Mouse (Mus musculus) spleen, adult 12 weeks (tissue): ENCODE measurements around the gene Ttll4.

ENCODE experiments used
- DNase-seq: peaks from one replicate; pipeline ENCODE4 v3.0.0; 2022; ENCODE audit warnings: low spot score

The Ttll4 gene

DNA sequence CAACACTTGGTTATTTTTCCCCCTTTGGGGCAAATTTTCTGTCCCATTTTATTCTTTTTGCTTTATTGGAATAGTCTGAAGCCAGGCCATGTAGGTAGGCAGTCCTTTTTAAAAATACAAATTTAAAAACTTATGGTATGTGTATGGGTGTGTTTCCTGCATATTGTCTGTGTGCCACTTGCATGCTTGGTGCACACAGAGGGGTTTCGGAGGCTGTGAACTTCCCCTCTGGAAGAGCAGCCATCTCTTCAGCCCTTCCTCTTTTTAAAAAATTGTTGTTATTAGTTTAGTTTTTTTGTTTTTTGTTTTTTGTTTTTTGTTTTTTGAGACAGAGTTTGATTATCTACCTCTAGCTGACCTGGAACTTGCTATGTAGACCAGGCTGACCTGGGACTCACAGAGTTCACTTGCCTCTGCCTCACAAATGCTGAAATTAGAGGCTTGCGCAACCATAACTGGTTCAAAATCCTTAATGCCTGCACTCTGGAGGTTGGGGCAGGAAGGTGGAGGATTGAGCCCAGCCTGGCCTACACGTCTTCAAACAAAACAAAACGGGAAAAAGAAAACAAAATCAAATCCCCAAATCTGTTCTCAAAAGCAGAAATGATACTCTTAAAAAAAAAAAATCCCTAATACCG lies 51.0 kb downstream of the Ttll4 start:
- DNase-seq, result no peak

GRCm38 (mm10) chr1:74713099-74713858 lies 51.7 kb downstream of the Ttll4 start, which contains the start of gene Cyp27a1:
Gene Cyp27a1, plus strand, starts transcription at chr1:74713574.
- DNase-seq, result no peak

- DNase-seq, result no peak
These were observed 52.5 kb downstream of the Ttll4 start for GRCm38 (mm10) chr1:74713859-74714730.

DNA sequence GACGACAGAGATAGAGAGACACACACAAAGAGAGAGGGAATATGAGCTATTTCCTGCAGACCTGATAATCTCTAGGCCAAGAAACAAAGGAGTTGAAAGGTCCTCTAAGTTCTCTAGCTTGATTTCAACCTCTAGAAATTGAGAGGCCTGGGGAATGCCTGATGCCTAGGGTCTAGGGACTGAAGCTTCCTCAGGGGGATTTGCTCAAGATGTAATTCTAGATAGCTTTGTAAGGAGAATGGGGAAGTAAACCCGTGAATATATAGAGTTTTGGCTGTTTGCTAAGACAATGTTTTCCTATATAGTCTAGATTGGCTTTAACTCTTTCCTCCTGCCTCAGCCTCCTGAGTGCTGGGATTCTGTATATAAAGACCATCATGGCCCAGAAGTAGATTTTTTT lies 53.4 kb downstream of the Ttll4 start:
- no peak for DNase-seq

DNA sequence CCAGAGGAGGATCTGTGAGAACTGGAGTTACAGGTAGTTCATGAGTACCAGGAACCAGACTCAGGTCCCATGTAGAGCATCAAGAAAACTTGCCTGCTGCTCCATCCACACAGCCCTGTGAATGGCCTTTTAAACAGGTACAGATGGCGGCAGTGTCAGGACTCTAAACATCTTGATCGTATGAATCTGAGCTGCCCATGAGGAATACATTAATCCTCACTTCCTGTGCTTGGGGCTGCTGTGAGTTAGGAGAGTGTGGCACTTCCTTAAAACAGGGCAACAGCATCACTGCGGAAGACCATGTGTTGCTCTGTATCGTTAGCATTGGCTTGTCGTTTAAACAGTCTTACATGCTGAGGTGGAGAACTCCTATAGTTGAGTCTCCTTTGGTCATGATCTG lies 53.9 kb downstream of the Ttll4 start:
- DNase-seq, result no peak

DNA sequence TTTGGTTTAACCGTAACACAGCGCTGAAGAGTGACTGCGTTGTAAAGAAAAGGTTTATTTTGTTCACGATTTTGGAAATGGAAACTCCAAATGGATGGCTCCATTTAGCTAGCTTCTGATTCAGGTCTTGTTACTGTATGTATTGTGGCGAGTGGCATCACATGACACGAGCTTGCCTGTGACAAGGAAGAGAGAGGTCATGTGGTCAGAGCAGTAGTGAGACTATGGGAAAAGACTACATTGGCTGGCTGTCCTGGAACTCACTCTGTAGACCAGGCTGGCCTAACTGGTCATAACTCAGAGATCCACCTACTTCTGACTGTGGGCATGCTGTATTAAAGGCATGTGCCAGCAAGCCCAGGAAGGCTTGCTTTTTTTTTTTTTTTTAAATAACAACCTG lies 54.3 kb downstream of the Ttll4 start:
- DNase-seq, result no peak

GRCm38 (mm10) chr1:74718113-74718512 lies 56.6 kb downstream of the Ttll4 start:
- DNase-seq, result no peak

DNA sequence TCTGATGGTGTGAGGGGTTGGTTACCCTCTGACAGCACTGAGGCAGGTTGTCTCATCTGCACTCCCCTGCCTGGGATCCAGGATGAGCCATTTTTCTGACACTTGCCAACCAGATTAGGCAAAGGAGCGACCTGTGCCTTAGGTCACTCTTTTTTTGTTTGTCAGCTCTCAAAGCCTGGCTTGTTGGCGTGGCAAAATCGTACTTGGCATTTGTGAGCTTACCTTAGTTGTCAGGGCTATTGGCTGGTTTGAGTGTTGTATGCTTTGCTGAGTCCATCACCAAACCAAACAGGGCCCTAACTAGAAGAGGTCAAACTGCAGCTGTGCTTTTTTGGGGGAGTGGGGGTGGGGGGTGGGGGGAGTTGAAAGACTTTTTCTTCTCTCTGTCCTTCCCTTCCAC lies 57.7 kb downstream of the Ttll4 start:
- no peak for DNase-seq

DNA sequence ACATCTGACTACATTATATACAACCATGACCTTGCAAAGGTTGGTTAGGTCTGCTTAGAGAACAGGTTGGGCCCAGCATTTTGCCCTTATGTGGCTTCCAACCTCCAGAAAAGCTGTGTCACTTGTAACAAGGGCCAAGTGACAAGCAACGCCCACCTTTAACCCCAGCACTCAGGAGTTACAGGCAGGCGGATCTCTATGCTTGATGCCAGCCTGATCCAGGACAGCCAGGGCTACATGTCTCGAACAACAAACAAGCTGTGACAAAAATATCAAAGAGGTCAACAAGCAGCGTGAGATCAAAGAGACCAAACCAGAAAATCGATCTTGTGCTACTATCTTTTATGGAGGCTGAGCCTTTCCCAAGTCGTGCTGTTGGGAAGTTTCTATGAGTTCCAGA lies 60.1 kb downstream of the Ttll4 start:
- DNase-seq, result no peak

DNA sequence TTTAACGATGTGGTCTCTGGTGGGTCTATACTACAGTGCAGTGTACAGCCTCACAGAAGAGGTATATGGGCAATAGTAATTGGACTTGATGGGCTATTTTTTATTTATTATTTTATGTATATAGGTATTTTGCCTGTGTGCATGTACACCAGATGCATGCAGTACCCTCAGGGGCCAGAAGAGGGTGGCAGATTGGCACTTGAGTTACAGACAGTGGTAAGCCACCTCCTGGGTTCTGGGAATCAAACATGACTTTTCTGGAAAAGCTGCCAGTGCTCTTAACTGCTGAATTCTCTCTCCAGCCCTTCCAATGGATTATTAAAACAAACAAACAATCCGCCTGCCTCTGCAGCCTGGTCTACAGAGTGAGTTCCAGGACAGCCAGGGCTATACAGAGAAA lies 62.2 kb downstream of the Ttll4 start:
- no peak for DNase-seq

- no peak for DNase-seq
These were observed 64.6 kb downstream of the Ttll4 start for GRCm38 (mm10) chr1:74726114-74726513.

DNA sequence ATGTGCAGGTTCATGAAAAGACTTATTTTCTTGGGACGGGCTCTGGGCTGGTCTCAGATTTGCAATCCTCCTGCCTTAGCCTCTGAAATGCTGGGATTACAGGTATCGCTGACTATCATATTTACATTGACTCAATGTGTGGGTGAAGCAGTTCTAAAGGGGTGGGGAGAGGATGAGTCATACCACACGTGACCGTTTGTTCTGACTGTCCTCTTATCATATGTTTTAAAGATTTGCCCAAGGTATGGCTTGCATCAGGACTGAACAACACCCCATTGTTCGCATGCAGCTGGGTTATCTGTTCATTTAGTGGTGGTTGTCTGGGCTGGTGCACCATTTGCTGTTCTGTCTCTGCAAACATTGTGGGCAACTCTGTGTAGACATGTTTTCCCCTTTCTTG lies 65.1 kb downstream of the Ttll4 start:
- no peak for DNase-seq

DNA sequence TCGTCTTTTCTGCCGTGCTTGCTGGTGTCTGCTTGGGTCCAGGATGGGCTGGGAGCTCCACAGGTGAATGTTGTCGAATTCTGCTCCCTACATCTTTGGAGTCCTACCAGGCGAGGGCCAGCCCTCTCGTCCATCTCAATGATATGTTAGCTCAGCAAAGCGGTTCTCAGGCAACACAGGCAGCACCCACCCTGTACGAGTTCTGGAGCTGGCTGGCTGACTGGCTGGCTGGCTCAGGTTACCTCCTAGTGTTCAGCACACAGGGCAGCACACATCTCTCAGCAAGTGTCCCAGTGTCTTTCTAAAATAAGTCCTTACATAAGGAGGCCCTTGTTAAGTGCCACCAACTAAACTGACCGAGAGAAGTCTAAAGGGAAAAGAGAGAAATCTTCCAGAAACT lies 66.9 kb downstream of the Ttll4 start:
- DNase-seq, result no peak

- DNase-seq, result no peak
These were observed 75.4 kb downstream of the Ttll4 start for GRCm38 (mm10) chr1:74736977-74737376.

GRCm38 (mm10) chr1:74737500-74737899 lies 76.0 kb downstream of the Ttll4 start:
- DNase-seq, result no peak

GRCm38 (mm10) chr1:74740846-74741245 lies 79.3 kb downstream of the Ttll4 start:
- no peak for DNase-seq

GRCm38 (mm10) chr1:74747335-74747734 lies 85.8 kb downstream of the Ttll4 start:
- DNase-seq, result no peak

DNA sequence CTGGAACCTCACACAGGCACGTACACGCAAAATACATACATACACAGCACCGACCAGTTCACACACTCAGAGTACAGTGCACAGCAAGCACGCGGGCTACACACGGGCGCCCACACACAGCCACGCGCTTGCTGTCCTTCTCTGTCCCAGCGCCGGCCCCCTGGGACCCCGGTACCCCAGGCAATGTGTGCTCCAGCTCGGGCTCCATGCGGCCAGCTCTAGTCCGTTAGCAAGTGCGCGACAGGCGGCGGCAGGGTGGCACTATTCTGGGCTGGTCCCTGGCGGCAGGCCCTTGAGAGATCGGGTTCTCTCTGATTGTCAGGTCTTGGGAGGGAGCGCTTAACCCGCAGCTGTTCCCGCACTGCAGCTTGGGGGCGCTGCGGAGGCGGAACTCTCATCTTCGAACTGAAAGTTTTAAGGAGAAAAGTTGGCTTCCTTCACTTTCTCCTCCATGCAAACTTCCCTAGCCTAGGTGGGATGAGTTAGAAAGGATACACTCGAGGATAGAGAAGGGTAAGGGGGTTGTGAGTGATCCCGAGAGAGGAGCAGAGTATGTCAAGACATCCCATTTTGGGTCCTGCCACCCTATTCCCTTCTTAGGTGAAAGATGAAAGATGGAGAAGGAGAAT lies 87.2 kb downstream of the Ttll4 start, which contains the start of gene Prkag3:
Prkag3 (minus strand) TSS at position 579 of the 629 bp plus-strand sequence.
- no peak for DNase-seq

DNA sequence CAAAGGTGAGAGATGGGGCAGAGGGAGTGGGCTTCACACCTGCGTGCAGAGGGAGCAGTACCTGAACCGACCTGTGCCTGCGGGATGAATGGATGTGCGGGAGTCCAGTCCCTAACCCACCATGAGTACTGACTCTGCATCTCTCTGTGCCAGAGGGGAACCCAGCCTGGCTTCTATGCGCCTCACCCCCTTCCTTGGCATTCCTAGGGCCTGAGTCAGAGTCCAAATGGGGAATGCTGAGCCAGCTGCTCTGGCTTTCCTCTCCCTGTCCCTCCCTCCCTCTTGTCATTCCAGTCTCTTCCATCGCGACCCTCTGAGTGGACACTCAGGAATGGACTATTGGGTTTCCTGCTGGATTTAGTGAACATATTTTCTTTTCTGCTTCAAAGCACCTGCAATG lies 87.8 kb downstream of the Ttll4 start:
- DNase-seq, result no peak

GRCm38 (mm10) chr1:74750683-74751082 lies 89.1 kb downstream of the Ttll4 start:
- DNase-seq, result no peak

DNA sequence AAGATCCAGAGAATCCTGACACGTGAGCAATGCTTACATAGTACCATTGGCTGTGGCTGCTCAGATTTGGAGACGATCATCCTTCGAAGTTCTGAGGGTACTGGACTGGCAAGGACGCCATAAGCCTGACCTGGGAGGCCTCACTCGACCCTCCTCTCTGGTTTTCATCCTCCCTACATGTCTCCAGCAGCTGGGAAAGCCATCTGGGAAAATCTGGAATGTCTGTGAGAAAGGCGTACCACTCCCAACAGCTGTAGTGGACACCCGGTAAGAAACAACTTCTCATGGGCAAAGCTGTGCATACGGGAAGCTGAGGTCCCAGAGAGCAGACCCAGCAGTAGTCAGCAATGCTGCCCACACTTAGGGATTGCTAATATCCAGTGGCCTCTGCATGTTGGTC lies 90.6 kb downstream of the Ttll4 start:
- DNase-seq, result no peak

GRCm38 (mm10) chr1:74752833-74753232 lies 91.3 kb downstream of the Ttll4 start:
- DNase-seq, result no peak
